Mouse (Mus musculus) layer of hippocampus, adult 2 months (tissue): ENCODE results near the gene S100a3. TPM values are rescaled to one million over a fixed set of nuclear protein-coding genes. Genes with fewer than 3 reads are reported as not detected.

ENCODE experiments used
- DNase-seq, 2 experiments: peaks; one replicate each; pipeline ENCODE4 v3.0.0; 2022; ENCODE audit warnings: low spot score in 2 of 2
- H3K27ac ChIP-seq: fragments of 200-600 bp; 2 replicates; pipeline ENCODE4 v1.8.1; 2022
- H3K4me3 ChIP-seq: fragments of 200-600 bp; 2 replicates; pipeline ENCODE4 v1.8.1; 2022; ENCODE audit warnings: mild to moderate bottlenecking
- CTCF ChIP-seq: fragments of 200-600 bp; conservative IDR thresholded peaks from 2 replicates; pipeline ENCODE4 v1.8.1; 2022; ENCODE audit warnings: antibody characterized with exemption, mild to moderate bottlenecking, moderate library complexity
- total RNA-seq, 2 experiments: library from RNA; stranded (reverse); gene quantifications; 2 replicates each; pipeline ENCODE4 v1.2.3; 2021

The S100a3 gene
- total RNA-seq, 2 experiments from 2014 or later = 0.64 to 0.79 TPM

GRCm38 (mm10) chr3:90598212-90598611, 37.8 kb downstream of the S100a3 start:
- no peak overlapping the region for H3K27ac ChIP-seq
- no peak overlapping the region for H3K4me3 ChIP-seq
- no peak for DNase-seq
- no peak for TF ChIP-seq CTCF

GRCm38 (mm10) chr3:90599401-90599800, 39.0 kb downstream of the S100a3 start:
- Histone ChIP-seq H3K27ac (no peak overlapping the region), H3K4me3 (no peak overlapping the region)
- no peak for DNase-seq
- TF ChIP-seq CTCF = no peak

- Histone ChIP-seq H3K4me3 (no peak overlapping the region), H3K27ac (no peak overlapping the region)
- no peak for TF ChIP-seq CTCF
- DNase-seq = no peak
Observed at GRCm38 (mm10) chr3:90600036-90600435, 39.7 kb downstream of the S100a3 start.

GRCm38 (mm10) chr3:90600458-90601195, 40.2 kb downstream of the S100a3 start:
- H3K27ac ChIP-seq = no peak overlapping the region
- TF ChIP-seq CTCF = no peak
- no peak for DNase-seq
- H3K4me3 ChIP-seq = no peak overlapping the region

- no peak within 1 kb of the TSS for H3K4me3 ChIP-seq
- TF ChIP-seq CTCF = no peak
- H3K27ac ChIP-seq = no peak within 1 kb of the TSS
- DNase-seq = no peak
Observed at GRCm38 (mm10) chr3:90601486-90602110, 41.2 kb downstream of the S100a3 start, which contains the start of gene Gm42674. TSS of gene Gm42674 (plus strand) at chr3:90601904.

- no peak for DNase-seq
- Histone ChIP-seq H3K27ac (0 out of 2 replicates have a peak within 1 kb of the TSS, but pooled peaks have one; percentile 32), H3K4me3 (no peak within 1 kb of the TSS)
- TF ChIP-seq CTCF = no peak
Observed at GRCm38 (mm10) chr3:90603623-90604022, 43.2 kb downstream of the S100a3 start, which contains the start of gene S100a4. TSS of gene S100a4 (plus strand) at chr3:90603771.

- peak; percentile 44 to 48 for DNase-seq
- no peak overlapping the region for H3K4me3 ChIP-seq
- peak overlapping the region; percentile 32; the same call in 1 of the 2 replicates for H3K27ac ChIP-seq
- no peak for TF ChIP-seq CTCF
Observed at GRCm38 (mm10) chr3:90604416-90604815, 44.0 kb downstream of the S100a3 start.

GRCm38 (mm10) chr3:90605049-90605448, 44.7 kb downstream of the S100a3 start:
- no peak for DNase-seq
- peak overlapping the region; percentile 32; the same call in 1 of the 2 replicates for H3K27ac ChIP-seq
- no peak for TF ChIP-seq CTCF
- no peak overlapping the region for H3K4me3 ChIP-seq

- no peak for DNase-seq
- Histone ChIP-seq H3K27ac (no peak overlapping the region), H3K4me3 (no peak overlapping the region)
- no peak for TF ChIP-seq CTCF
Observed at GRCm38 (mm10) chr3:90605736-90606135, 45.4 kb downstream of the S100a3 start.

- no peak for TF ChIP-seq CTCF
- Histone ChIP-seq H3K4me3 (no peak overlapping the region), H3K27ac (no peak overlapping the region)
- DNase-seq = no peak
Observed at GRCm38 (mm10) chr3:90606185-90606584, 45.8 kb downstream of the S100a3 start.

GRCm38 (mm10) chr3:90607361-90607760, 47.0 kb downstream of the S100a3 start:
- DNase-seq = no peak
- Histone ChIP-seq H3K4me3 (no peak overlapping the region), H3K27ac (no peak overlapping the region)
- TF ChIP-seq CTCF = no peak

GRCm38 (mm10) chr3:90608223-90608622, 47.8 kb downstream of the S100a3 start, which contains the start of gene S100a5:
TSS of gene S100a5 (plus strand) at chr3:90608523.
- no peak within 1 kb of the TSS for H3K4me3 ChIP-seq
- TF ChIP-seq CTCF = no peak
- no peak for DNase-seq
- H3K27ac ChIP-seq = no peak within 1 kb of the TSS

GRCm38 (mm10) chr3:90609102-90609501, 48.7 kb downstream of the S100a3 start:
- no peak for DNase-seq
- Histone ChIP-seq H3K27ac (no peak overlapping the region), H3K4me3 (no peak overlapping the region)
- TF ChIP-seq CTCF = no peak
